Mouse (Mus musculus): ENCODE results near the gene Mfap3l. TPM values are rescaled to one million over a fixed set of nuclear protein-coding genes. Genes with fewer than 3 reads are reported as not detected.
"Not testable (repeated sequence)": the region's sequence is repeated elsewhere in the genome, so short reads cannot be mapped to it uniquely, and the experiment has no call there.

The Mfap3l gene
- 2.5 and 2.6 TPM in 2 replicates for polyA plus RNA-seq (2015; fragmentation: Nextera tagmentation; extraction: Ambion mirVana)

DNA sequence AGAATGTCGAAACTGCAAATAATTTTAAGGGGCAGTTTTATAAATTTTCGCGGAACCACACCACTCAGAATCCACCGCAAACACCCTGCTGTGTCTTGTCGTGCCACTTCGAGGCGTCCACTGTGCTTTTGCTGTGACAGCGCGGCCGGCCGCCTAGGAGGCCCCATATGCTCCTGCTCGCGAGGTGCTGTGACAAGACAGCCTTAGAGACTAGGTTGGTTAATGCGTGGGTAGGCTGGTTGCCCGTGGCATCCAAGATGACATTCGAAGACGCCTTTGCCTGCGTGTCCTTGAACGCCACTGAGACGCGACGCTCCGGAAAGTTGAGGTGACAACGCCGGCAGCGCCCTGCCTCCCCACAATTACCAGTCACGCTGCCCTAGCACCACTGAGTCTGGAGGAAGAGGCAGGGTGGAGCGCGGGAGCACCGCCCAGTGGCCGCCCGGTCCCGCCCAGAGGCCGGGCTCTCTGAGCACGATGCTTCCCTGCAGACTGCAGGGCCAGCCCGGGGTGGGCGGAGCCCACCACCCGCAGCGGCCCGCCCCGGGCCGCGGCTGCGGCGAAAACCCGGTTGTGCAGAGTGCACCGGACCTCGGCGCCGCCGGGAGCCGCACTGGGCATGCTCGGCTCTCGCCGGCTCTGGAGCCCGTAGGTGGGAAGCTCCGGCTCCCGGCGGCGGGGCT is at the start of gene Mfap3l:
Gene Mfap3l (plus strand): TSS at position 578 of the 683 bp plus-strand sequence.
- no peaks in the 10 kb centered on the region for H3K36me3 ChIP-seq (replicated peaks)
- H3K4me2 ChIP-seq: peak within 1 kb of the TSS; percentile 96
- 1% methylated on average over 59 of the region's 60 CpGs for WGBS
- H3K27me3 ChIP-seq (replicated peaks): peaks cover 8% of the 10 kb centered on the region
- peak within 1 kb of the TSS; percentile 72 for H3K9ac ChIP-seq
- no peaks in the 10 kb centered on the region for H3K9me3 ChIP-seq
- peak; percentile 98 for ATAC-seq (replicated peaks)
- peak within 1 kb of the TSS; percentile 71 for H3K4me3 ChIP-seq
- peaks cover 22% of the 10 kb centered on the region; the same call in 1 of the 2 replicates for H3K4me1 ChIP-seq
- peak within 1 kb of the TSS; percentile 83 for H3K27ac ChIP-seq

GRCm38 (mm10) chr8:60583369-60583768 is 49.3 kb upstream of the Mfap3l start:
- Histone ChIP-seq H3K4me1 (no peaks in the 10 kb centered on the region), H3K27ac (no peak overlapping the region), H3K9me3 (no peaks in the 10 kb centered on the region), H3K4me3 (no peak overlapping the region), H3K9ac (no peak overlapping the region), H3K36me3 (replicated peaks) (no peaks in the 10 kb centered on the region), H3K27me3 (replicated peaks) (no peaks in the 10 kb centered on the region), H3K4me2 (no peak overlapping the region)
- 76% methylated on average over 2 of the region's 2 CpGs for WGBS
- ATAC-seq (replicated peaks): no peak

- WGBS: 89% methylated on average over 29 of the region's 29 CpGs
Measured at GRCm38 (mm10) chr8:60591352-60592105, 41.1 kb upstream of the Mfap3l start.

DNA sequence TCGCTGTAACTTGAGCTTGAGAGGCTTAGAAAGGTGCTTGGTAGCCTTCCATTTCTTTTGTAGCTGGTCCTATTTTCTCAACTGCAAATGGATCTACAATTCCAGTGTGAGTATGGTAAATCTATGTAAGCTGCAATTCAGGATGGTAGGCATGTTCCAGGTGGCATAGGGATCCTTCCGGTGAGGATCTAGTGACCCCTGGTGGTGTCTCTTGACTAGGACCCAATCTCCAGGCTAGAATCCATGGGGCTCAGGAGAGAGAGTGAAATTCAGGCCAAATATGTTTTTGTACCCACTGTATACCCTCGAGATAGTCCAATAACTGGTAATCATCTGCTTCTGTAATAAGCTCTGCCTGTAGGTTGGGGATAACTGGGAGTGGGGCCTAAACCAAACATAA is 37.9 kb upstream of the Mfap3l start:
- H3K9ac ChIP-seq: no peak overlapping the region
- no peak overlapping the region for H3K27ac ChIP-seq
- H3K9me3 ChIP-seq: no peaks in the 10 kb centered on the region
- H3K36me3 ChIP-seq (replicated peaks): no peaks in the 10 kb centered on the region
- WGBS: 66% methylated on average over 3 of the region's 3 CpGs
- ATAC-seq (replicated peaks): no peak
- H3K4me1 ChIP-seq: no peaks in the 10 kb centered on the region
- H3K4me3 ChIP-seq: no peak overlapping the region
- no peak overlapping the region for H3K4me2 ChIP-seq
- no peaks in the 10 kb centered on the region for H3K27me3 ChIP-seq (replicated peaks)

More at GRCm38 (mm10) chr8:60591352-60592105, 41.1 kb upstream of the Mfap3l start:
- not testable (repeated sequence) for H3K27me3 ChIP-seq (replicated peaks); ATAC-seq (replicated peaks); H3K9ac ChIP-seq; H3K27ac ChIP-seq; H3K9me3 ChIP-seq; H3K4me1 ChIP-seq; H3K4me3 ChIP-seq; H3K36me3 ChIP-seq (replicated peaks); H3K4me2 ChIP-seq

DNA sequence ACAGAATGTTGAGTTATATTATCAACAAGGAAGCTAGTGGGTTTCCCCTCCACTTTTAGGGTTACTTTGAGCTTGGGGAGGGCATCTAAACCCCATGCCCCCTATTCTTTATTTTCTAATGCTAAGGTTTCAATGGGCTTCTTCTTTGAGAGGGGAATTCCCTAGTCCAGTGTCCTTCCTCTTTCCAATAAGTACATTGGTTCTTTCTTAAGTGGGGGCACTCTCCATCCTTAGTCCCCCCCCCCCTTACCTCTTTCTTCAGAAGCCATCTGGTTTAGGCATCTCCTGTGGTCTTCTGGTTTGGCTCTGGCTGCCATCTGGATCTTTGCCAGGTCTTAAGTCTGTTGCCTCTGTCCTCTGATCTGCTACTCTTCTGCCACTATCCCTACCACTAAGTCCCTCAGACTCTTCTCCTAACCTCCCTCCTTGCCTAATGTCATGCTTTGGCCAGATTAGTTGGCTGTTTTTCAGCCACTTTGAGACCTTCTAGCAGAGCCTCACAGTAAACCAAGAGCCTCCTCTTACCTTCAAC is 21.0 kb upstream of the Mfap3l start:
- Histone ChIP-seq H3K27ac (no peak overlapping the region), H3K9me3 (no peaks in the 10 kb centered on the region), H3K4me3 (no peak overlapping the region), H3K9ac (no peak overlapping the region), H3K27me3 (replicated peaks) (no peaks in the 10 kb centered on the region), H3K4me1 (no peaks in the 10 kb centered on the region), H3K4me2 (no peak overlapping the region), H3K36me3 (replicated peaks) (no peaks in the 10 kb centered on the region)
- no peak for ATAC-seq (replicated peaks)

DNA sequence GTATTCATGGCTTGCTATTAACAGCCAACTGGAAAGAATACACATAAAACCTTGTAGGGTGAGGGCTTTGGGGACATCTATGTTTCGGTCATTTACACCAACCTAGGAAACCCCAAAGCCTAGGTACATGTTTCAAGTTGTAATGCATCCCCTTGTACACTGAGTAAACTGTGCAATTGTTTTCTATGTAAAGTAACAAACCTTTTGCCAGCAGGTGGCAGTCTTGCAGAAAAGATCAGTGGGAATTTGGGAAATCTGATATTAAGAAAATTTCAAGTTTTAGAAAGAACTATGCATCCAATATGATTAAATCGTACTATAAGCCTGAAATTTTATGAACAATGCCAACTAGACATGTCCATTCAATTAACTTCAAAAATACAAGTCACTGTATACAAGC is 15.7 kb upstream of the Mfap3l start:
- no peaks in the 10 kb centered on the region for H3K9me3 ChIP-seq
- 32% methylated on average over 2 of the region's 2 CpGs for WGBS
- peak; percentile 73; the same call in 1 of the 2 replicates for ATAC-seq (replicated peaks)
- no peaks in the 10 kb centered on the region for H3K4me1 ChIP-seq
- H3K27me3 ChIP-seq (replicated peaks): no peaks in the 10 kb centered on the region
- no peak overlapping the region for H3K27ac ChIP-seq
- H3K4me3 ChIP-seq: no peak overlapping the region
- H3K36me3 ChIP-seq (replicated peaks): no peaks in the 10 kb centered on the region
- no peak overlapping the region for H3K9ac ChIP-seq
- H3K4me2 ChIP-seq: no peak overlapping the region

GRCm38 (mm10) chr8:60621561-60621960 is 11.1 kb upstream of the Mfap3l start:
- no peaks in the 10 kb centered on the region for H3K9me3 ChIP-seq
- no peak for ATAC-seq (replicated peaks)
- WGBS: 70% methylated on average over 4 of the region's 4 CpGs
- no peak overlapping the region for H3K4me2 ChIP-seq
- no peaks in the 10 kb centered on the region for H3K36me3 ChIP-seq (replicated peaks)
- H3K27ac ChIP-seq: no peak overlapping the region
- no peak overlapping the region for H3K4me3 ChIP-seq
- H3K9ac ChIP-seq: no peak overlapping the region
- H3K27me3 ChIP-seq (replicated peaks): no peaks in the 10 kb centered on the region
- no peaks in the 10 kb centered on the region for H3K4me1 ChIP-seq

DNA sequence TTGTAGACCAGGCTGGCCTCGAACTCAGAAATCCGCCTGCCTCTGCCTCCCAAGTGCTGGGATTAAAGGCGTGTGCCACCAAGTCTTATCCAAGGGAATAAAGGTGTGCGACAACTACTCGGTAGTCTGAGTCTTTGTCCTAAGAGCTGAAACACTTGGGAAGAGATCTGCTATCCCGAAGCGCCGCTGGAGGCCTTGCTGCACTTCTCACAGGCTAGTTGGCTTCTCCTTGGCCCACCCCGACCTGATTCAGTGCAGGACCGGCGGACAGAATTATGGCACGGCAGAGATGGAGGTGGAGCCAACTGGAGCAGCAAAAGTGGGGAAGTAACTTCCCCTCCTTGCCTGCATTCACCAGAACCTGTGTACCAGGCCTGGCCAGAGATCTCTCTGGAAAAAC is 10.6 kb upstream of the Mfap3l start:
- H3K27ac ChIP-seq: no peak overlapping the region
- H3K4me3 ChIP-seq: no peak overlapping the region
- H3K9me3 ChIP-seq: no peaks in the 10 kb centered on the region
- no peak overlapping the region for H3K4me2 ChIP-seq
- H3K27me3 ChIP-seq (replicated peaks): no peaks in the 10 kb centered on the region
- no peaks in the 10 kb centered on the region for H3K36me3 ChIP-seq (replicated peaks)
- no peak overlapping the region for H3K9ac ChIP-seq
- no peaks in the 10 kb centered on the region for H3K4me1 ChIP-seq
- WGBS: 91% methylated on average over 12 of the region's 12 CpGs
- ATAC-seq (replicated peaks): no peak

DNA sequence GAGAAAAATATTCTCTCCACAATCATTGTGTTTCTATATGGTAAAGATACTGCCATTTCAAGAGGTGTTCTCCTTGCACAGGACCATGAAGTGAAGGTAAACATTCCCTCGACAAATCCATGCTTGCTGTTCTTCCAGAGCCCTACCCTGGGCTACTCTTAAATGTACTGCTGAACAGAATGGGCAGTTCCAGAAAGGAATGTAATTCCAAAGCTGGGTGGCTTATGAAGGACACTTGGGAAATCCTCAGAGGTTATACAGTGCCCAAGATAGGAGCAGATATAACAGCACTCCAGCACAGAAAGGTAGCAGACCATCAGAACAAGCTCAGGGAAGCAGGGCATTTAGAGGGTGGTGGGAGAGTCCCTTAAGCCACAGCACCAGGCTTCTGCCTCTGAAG is 9.2 kb upstream of the Mfap3l start:
- no peaks in the 10 kb centered on the region for H3K27me3 ChIP-seq (replicated peaks)
- no peak overlapping the region for H3K27ac ChIP-seq
- H3K36me3 ChIP-seq (replicated peaks): no peaks in the 10 kb centered on the region
- no peaks in the 10 kb centered on the region for H3K4me1 ChIP-seq
- H3K9ac ChIP-seq: no peak overlapping the region
- H3K4me2 ChIP-seq: no peak overlapping the region
- ATAC-seq (replicated peaks): no peak
- H3K9me3 ChIP-seq: no peaks in the 10 kb centered on the region
- WGBS: 87% methylated on average over 1 of the region's 1 CpGs
- H3K4me3 ChIP-seq: no peak overlapping the region

- no peaks in the 10 kb centered on the region for H3K4me1 ChIP-seq
- H3K27me3 ChIP-seq (replicated peaks): peaks cover 3% of the 10 kb centered on the region
- no peak overlapping the region for H3K4me3 ChIP-seq
- no peak overlapping the region for H3K4me2 ChIP-seq
- WGBS: 89% methylated on average over 7 of the region's 7 CpGs
- no peak overlapping the region for H3K9ac ChIP-seq
- H3K9me3 ChIP-seq: no peaks in the 10 kb centered on the region
- no peak overlapping the region for H3K27ac ChIP-seq
- no peaks in the 10 kb centered on the region for H3K36me3 ChIP-seq (replicated peaks)
- no peak for ATAC-seq (replicated peaks)
Measured at GRCm38 (mm10) chr8:60624722-60625121, 7.9 kb upstream of the Mfap3l start.

DNA sequence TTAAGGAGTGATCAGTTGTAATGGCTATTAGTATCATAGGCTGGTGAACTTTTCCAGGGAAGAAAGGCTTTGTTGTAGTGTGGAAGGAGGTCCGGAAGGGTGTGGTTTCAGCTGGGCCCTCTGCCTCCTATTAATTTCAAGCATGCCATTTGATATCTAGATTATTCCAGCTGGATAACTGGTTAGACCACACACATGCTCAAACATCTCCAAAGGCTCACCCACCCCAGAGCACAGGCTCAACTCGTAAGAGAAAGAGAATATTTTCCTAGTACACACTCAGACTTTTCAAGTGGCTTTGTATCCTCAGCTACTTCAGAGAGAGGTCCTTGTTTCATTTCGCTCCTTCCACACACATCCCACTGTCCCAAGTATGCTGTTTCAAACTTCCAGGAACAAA is 4.7 kb upstream of the Mfap3l start:
- Histone ChIP-seq H3K9ac (no peak overlapping the region), H3K27ac (no peak overlapping the region), H3K9me3 (no peaks in the 10 kb centered on the region), H3K27me3 (replicated peaks) (peaks cover 8% of the 10 kb centered on the region), H3K4me1 (peaks cover 11% of the 10 kb centered on the region; the same call in 1 of the 2 replicates), H3K4me3 (no peak overlapping the region), H3K36me3 (replicated peaks) (no peaks in the 10 kb centered on the region), H3K4me2 (no peak overlapping the region)
- WGBS: 76% methylated on average over 3 of the region's 3 CpGs
- ATAC-seq (replicated peaks): no peak

DNA sequence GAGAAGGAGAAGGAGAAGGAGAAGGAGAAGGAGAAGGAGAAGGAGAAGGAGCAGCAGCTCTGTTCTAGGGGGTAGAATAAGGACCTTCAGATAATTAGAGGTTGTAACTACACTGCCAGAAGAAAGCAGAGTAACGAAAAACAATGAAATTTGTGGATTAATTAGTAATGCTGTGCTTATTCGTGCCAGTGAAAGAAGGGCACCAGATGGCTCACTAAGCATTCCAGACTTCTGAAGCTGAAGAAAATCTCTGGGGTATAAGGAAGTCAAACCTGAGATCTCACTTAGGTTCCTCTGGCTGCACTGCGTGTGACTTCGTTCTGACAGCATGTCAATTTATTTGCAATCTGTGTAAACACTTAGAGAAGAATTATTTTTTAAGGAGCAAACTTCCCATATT is 3.6 kb upstream of the Mfap3l start:
- H3K27ac ChIP-seq: no peak overlapping the region
- H3K27me3 ChIP-seq (replicated peaks): peaks cover 8% of the 10 kb centered on the region
- H3K9me3 ChIP-seq: no peaks in the 10 kb centered on the region
- no peak for ATAC-seq (replicated peaks)
- no peak overlapping the region for H3K4me3 ChIP-seq
- H3K9ac ChIP-seq: no peak overlapping the region
- no peaks in the 10 kb centered on the region for H3K36me3 ChIP-seq (replicated peaks)
- WGBS: 54% methylated on average over 4 of the region's 4 CpGs
- H3K4me1 ChIP-seq: peaks cover 19% of the 10 kb centered on the region; the same call in 1 of the 2 replicates
- H3K4me2 ChIP-seq: no peak overlapping the region

Data from midbrain, embryonic 15.5 days (tissue).